Mouse (Mus musculus) CH12.LX (cell line): ENCODE results near the gene Msi2. TPM values are rescaled to one million over a fixed set of nuclear protein-coding genes. Genes with fewer than 3 reads are reported as not detected.

Experiments
- DNase-seq: peaks from one replicate; pipeline ENCODE4 v3.0.0-alpha.2; 2013; ENCODE audit errors: extremely low read depth
- H3K27ac ChIP-seq: 2 replicates; pipeline ENCODE4 v1.5.1; 2012; ENCODE audit warnings: low read depth, mild to moderate bottlenecking, control low read depth, moderate library complexity; ENCODE audit not compliant: insufficient read depth
- H3K27me3 ChIP-seq: replicated peaks from 2 replicates; pipeline ENCODE3; 2012; ENCODE audit warnings: inconsistent platforms
- H3K36me3 ChIP-seq, 2 experiments: replicated peaks in 1 of 2; 2 replicates each; pipeline versions ENCODE3 to v1.6.1; 2012; ENCODE audit warnings: inconsistent platforms in 1 of 2, low read length in 1 of 2, mild to moderate bottlenecking in 1 of 2, mixed read lengths in 1 of 2, moderate library complexity in 1 of 2; ENCODE audit not compliant: control insufficient read depth in 1 of 2, insufficient read depth in 1 of 2
- H3K4me1 ChIP-seq, 2 experiments: 2 replicates each; pipeline ENCODE4 v1.6.1; 2012; ENCODE audit warnings: inconsistent platforms in 1 of 2, moderate library complexity in 1 of 2; ENCODE audit not compliant: insufficient read depth in 2 of 2, control insufficient read depth in 1 of 2
- H3K4me2 ChIP-seq: 2 replicates; pipeline ENCODE4 v1.6.1; 2012; ENCODE audit warnings: low read depth, mild to moderate bottlenecking, control low read depth; ENCODE audit not compliant: poor library complexity, insufficient read depth, severe bottlenecking
- H3K4me3 ChIP-seq, 3 experiments: fragments of 150-350 bp in 1 of 3; sonication (generic) in 1 of 3; replicated peaks in 1 of 3; 2 replicates each; pipeline versions ENCODE3 to v1.5.1; 2011 to 2012; ENCODE audit warnings: low read depth in 2 of 3, low read length in 2 of 3, mild to moderate bottlenecking in 2 of 3, moderate library complexity in 2 of 3, control low read depth in 1 of 3, improper control_type of control experiment in 1 of 3, inconsistent platforms in 1 of 3, mixed read lengths in 1 of 3; ENCODE audit not compliant: poor library complexity in 1 of 3
- H3K79me2 ChIP-seq: replicated peaks from 2 replicates; pipeline ENCODE4 v1.6.1; 2012; ENCODE audit warnings: mild to moderate bottlenecking, moderate library complexity; ENCODE audit not compliant: control insufficient read depth, poor library complexity, insufficient read depth, severe bottlenecking; ENCODE audit errors: extremely low read depth
- H3K9ac ChIP-seq: 2 replicates; pipeline ENCODE4 v1.6.1; 2012; ENCODE audit warnings: low read depth, mild to moderate bottlenecking, control low read depth, moderate library complexity; ENCODE audit not compliant: insufficient read depth
- H3K9me3 ChIP-seq: replicated peaks from 2 replicates; pipeline ENCODE3; 2012; ENCODE audit warnings: low read length, inconsistent platforms, mixed read lengths
- BHLHE40 ChIP-seq: IDR thresholded peaks from 2 replicates; pipeline ENCODE4 v1.6.1; 2011; ENCODE audit warnings: mild to moderate bottlenecking, low read depth, low read length, improper control_type of control experiment
- CHD2 ChIP-seq: IDR thresholded peaks from 2 replicates; pipeline ENCODE4 v1.6.1; 2011; ENCODE audit warnings: low read length, improper control_type of control experiment
- JUND ChIP-seq: conservative IDR thresholded peaks from 2 replicates; pipeline ENCODE4 v1.6.1; 2011; ENCODE audit warnings: low read depth, low read length, improper control_type of control experiment
- KAT2A ChIP-seq: IDR thresholded peaks from 2 replicates; pipeline ENCODE4 v1.6.1; 2012; ENCODE audit warnings: low read length, improper control_type of control experiment, inconsistent platforms; ENCODE audit not compliant: insufficient replicate concordance
- MEF2A ChIP-seq: IDR thresholded peaks from 2 replicates; pipeline ENCODE4 v1.6.1; 2014; ENCODE audit warnings: low read depth, mild to moderate bottlenecking, inconsistent platforms, low read length, improper control_type of control experiment, borderline replicate concordance
- MYC ChIP-seq: IDR thresholded peaks from 2 replicates; pipeline ENCODE4 v1.6.1; 2011; ENCODE audit warnings: low read depth, mild to moderate bottlenecking, improper control_type of control experiment, low read length
- NELFE ChIP-seq: IDR thresholded peaks from 2 replicates; pipeline ENCODE4 v1.6.1; 2011; ENCODE audit warnings: low read depth, low read length, improper control_type of control experiment
- RAD21 ChIP-seq: IDR thresholded peaks from 2 replicates; pipeline ENCODE4 v1.6.1; 2011; ENCODE audit warnings: low read depth, mild to moderate bottlenecking, low read length, improper control_type of control experiment, moderate library complexity
- TBP ChIP-seq: conservative IDR thresholded peaks from 2 replicates; pipeline ENCODE4 v1.6.1; 2011; ENCODE audit warnings: low read depth, low read length, improper control_type of control experiment
- ZC3H11A ChIP-seq: IDR thresholded peaks from 2 replicates; pipeline ENCODE4 v1.6.1; 2012; ENCODE audit warnings: low read depth, mild to moderate bottlenecking, inconsistent platforms, low read length, improper control_type of control experiment
- ZMIZ1 ChIP-seq: IDR thresholded peaks from 2 replicates; pipeline ENCODE4 v1.6.1; 2012; ENCODE audit warnings: low read depth, mild to moderate bottlenecking, inconsistent platforms, low read length, improper control_type of control experiment
- dilution Hi-C: fragments of 300-500 bp; cut with MboI; formaldehyde crosslinking; loops from 2 replicates; pipeline ENCODE4 v1.14.3; 2020; ENCODE audit warnings: low sequenced_read_pairs; ENCODE audit not compliant: extremely low pct_unique_long_range_greater_than_20kb, extremely low pct_ligation_motif_present
- in situ Hi-C: fragments of 300-500 bp; cut with MboI; formaldehyde crosslinking; loops from 3 replicates; pipeline ENCODE4 v1.14.3; 2019; ENCODE audit warnings: low sequenced_read_pairs, low pct_ligation_motif_present, low pct_unique_long_range_greater_than_20kb, mixed read lengths
- polyA plus RNA-seq: library from polyadenylated mRNA; unstranded; fragments of >175 nt; gene quantifications from 2 replicates; pipeline ENCODE4 v1.2.1, GENCODE M21; 2012; ENCODE audit warnings: low read depth; ENCODE audit not compliant: insufficient read length
- total RNA-seq, 2 experiments: library from RNA; depleted of rRNA; stranded (reverse); fragments of 300-350 nt in 1 of 2; fragments of >200 nt in 1 of 2; gene quantifications; 2 replicates each; pipeline ENCODE4 v1.2.3; 2012 to 2014

The Msi2 gene
- total and polyA plus RNA-seq, 3 experiments, result 40.3 to 73.1 (median 52.6) TPM

DNA sequence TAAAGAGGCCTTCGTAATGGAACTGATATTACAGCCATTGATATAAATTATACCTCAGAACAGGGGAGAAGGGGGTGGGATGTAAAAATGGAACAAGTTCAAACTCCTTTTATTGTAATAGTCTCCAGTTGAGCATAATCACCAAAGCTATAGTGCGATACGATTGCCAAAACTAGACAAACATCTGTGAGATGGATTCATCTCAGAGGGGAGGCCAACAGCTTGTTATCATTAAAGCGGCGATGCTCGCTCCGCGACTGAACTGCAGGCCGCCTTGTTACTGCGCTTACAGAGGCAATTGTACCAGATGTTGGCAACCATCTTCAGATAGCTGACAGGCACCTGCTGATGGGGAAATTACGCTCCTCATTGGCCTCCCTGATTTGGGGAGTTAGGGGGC is 145.9 kb downstream of the Msi2 start:
- H3K4me1 ChIP-seq, result peaks cover 30 to 51% of the 10 kb centered on the region in 2 experiments
- no peaks in the 10 kb centered on the region; the same call in 1 of the 2 replicates for H3K79me2 ChIP-seq
- no peak overlapping the region for H3K9ac ChIP-seq
- no peaks in the 10 kb centered on the region for H3K27me3 ChIP-seq
- in situ Hi-C loops, result no loop called here
- no peak overlapping the region for H3K4me3 ChIP-seq
- dilution Hi-C loops, result no loop called here
- no peaks in the 10 kb centered on the region for H3K9me3 ChIP-seq
- H3K36me3 ChIP-seq, result peaks cover 17 to 63% of the 10 kb centered on the region in 2 experiments
- no peak overlapping the region for H3K27ac ChIP-seq
- TF ChIP-seq ZC3H11A, result no peak
- no peak for TF ChIP-seq MYC
- TF ChIP-seq CHD2, result no peak
- no peak for TF ChIP-seq MEF2A
- TF ChIP-seq KAT2A, result no peak
- TF ChIP-seq NELFE, result no peak
- no peak for DNase-seq
- no peak overlapping the region for H3K4me2 ChIP-seq

DNA sequence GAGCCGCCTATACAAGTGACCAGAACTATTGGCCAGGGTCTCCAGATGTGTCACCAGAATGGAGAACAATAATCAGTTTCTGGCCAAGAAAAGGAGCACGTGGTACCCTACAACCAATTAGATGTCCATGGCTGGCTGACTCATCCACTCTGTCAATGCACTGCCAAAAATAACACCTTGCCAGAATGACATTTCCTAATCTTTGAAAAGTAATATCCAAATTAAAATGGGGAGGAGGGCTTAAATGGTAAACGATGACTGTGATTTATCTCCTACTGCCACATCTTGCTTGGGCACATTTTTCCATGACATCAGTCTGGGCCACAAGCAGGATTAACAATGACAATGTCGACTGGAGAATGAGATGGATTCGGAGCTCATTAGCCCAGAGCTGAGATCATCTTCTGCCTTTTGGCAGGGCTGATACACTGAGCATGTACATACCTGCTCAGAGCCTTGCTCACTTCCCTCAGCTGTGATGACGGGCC is 147.6 kb downstream of the Msi2 start:
- no peak overlapping the region for H3K27ac ChIP-seq
- TF ChIP-seq TBP (no peak), RAD21 (no peak), BHLHE40 (no peak), NELFE (no peak), JUND (no peak), ZMIZ1 (no peak)
- H3K4me1 ChIP-seq, result peaks cover 19 to 46% of the 10 kb centered on the region in 2 experiments
- in situ Hi-C loops, result no loop called here
- dilution Hi-C loops, result no loop called here
- no peaks in the 10 kb centered on the region for H3K9me3 ChIP-seq
- no peak overlapping the region for H3K9ac ChIP-seq
- peaks cover 17 to 76% of the 10 kb centered on the region in 2 experiments for H3K36me3 ChIP-seq
- DNase-seq, result no peak
- H3K4me3 ChIP-seq, result no peak overlapping the region
- no peak overlapping the region for H3K4me2 ChIP-seq
- 0 out of 2 replicates have a peak, but pooled peaks cover under 1% of the 10 kb centered on the region for H3K79me2 ChIP-seq
- no peaks in the 10 kb centered on the region for H3K27me3 ChIP-seq
